ENCODE assay signal across 23 mouse cellular contexts in genomic region chr13:56762446-56763229, GRCm38 (mm10). TPM values are rescaled to one million over a fixed set of nuclear protein-coding genes. Genes with fewer than 3 reads are reported as not detected.
DNase-seq lines count a peak whose midpoint lies in the region; ATAC-seq lines count a peak whose summit lies in the region.
"Had no signal": no experiment of that assay in that cellular context is flagged by ENCODE, and none has a peak within 500 bp of the region (broad histone marks: within the 10 kb centered on the region; RNA-seq: fewer than 3 reads in every experiment).

No protein-coding gene starts in this region.

- H3K4me2 ChIP-seq in hindbrain, embryonic 13.5 days: no peak overlapping the region
- no peak overlapping the region for H3K4me2 ChIP-seq in hindbrain, embryonic 11.5 days (replicated peaks; ENCODE audit: low read depth, low read length)
- H3K4me2 ChIP-seq in neural tube, embryonic 14.5 days (ENCODE audit: low read depth, low read length): no peak overlapping the region
- H3K4me2 ChIP-seq in neural tube, embryonic 15.5 days: no peak overlapping the region
- H3K4me2 ChIP-seq in liver, embryonic 12.5 days: no peak overlapping the region
- H3K4me2 ChIP-seq: embryonic facial prominence, embryonic 13.5 days; heart, embryonic 12.5 days; limb, embryonic 13.5 days; liver, embryonic 13.5 days; lung, embryonic 14.5 days had no signal

- peak overlapping the region; percentile 72 for H3K27ac ChIP-seq in hindbrain, embryonic 13.5 days
- H3K27ac ChIP-seq in hindbrain, embryonic 11.5 days (ENCODE audit: low read depth, low read length): no peak overlapping the region
- H3K27ac ChIP-seq in neural tube, embryonic 14.5 days (ENCODE audit: low read depth, low read length): peak overlapping the region; percentile 2; the same call in 1 of the 2 replicates
- no peak overlapping the region for H3K27ac ChIP-seq in neural tube, embryonic 15.5 days (replicated peaks)
- no peak overlapping the region for H3K27ac ChIP-seq in liver, embryonic 12.5 days
- H3K27ac ChIP-seq: embryonic facial prominence, embryonic 13.5 days; layer of hippocampus, adult 2 months; limb, embryonic 13.5 days; liver, embryonic 13.5 days had no signal

- peaks cover 18% of the 10 kb centered on the region for H3K27me3 ChIP-seq in hindbrain, embryonic 13.5 days
- H3K27me3 ChIP-seq in hindbrain, embryonic 11.5 days (ENCODE audit: control insufficient read depth, insufficient read depth, low read length): no peaks in the 10 kb centered on the region
- H3K27me3 ChIP-seq in neural tube, embryonic 14.5 days (ENCODE audit: control insufficient read depth, insufficient read depth, low read length): no peaks in the 10 kb centered on the region
- no peaks in the 10 kb centered on the region; the same call in 1 of the 2 replicates for H3K27me3 ChIP-seq in neural tube, embryonic 15.5 days (replicated peaks)
- H3K27me3 ChIP-seq in liver, embryonic 12.5 days (replicated peaks): peaks cover 51% of the 10 kb centered on the region

- peak; percentile 63 to 64 for DNase-seq in cerebellum, postnatal 14 days
- DNase-seq in cerebellum, adult 8-10 months: no peak
- DNase-seq in hindbrain, embryonic 11.5 days (ENCODE audit: low spot score): no peak
- DNase-seq in embryo, embryonic 11 days: no peak
- DNase-seq: adrenal gland, postnatal 10 days; cerebellum, adult 9-11 months; heart, postnatal 10 days; kidney, postnatal 25 days; layer of hippocampus, postnatal 36 days; liver, embryonic 13.5 days; lung, embryonic 14.5 days had no signal

- no peak for ATAC-seq in hindbrain, embryonic 13.5 days (ENCODE audit: low FRiP score)
- ATAC-seq in hindbrain, embryonic 11.5 days (ENCODE audit: low FRiP score): no peak
- ATAC-seq in neural tube, embryonic 14.5 days (ENCODE audit: low read depth): peak; percentile 44; the same call in 1 of the 2 replicates
- no peak for ATAC-seq in neural tube, embryonic 15.5 days (ENCODE audit: low FRiP score)
- no peak for ATAC-seq in liver, embryonic 12.5 days
- ATAC-seq: intestine, postnatal 0 days had no signal

- no peak overlapping the region for H3K4me3 ChIP-seq in hindbrain, embryonic 13.5 days
- H3K4me3 ChIP-seq in hindbrain, embryonic 11.5 days (ENCODE audit: low read depth, low read length): no peak overlapping the region
- no peak overlapping the region for H3K4me3 ChIP-seq in neural tube, embryonic 14.5 days (ENCODE audit: low read depth, low read length)
- H3K4me3 ChIP-seq in neural tube, embryonic 15.5 days (replicated peaks): no peak overlapping the region
- H3K4me3 ChIP-seq in liver, embryonic 12.5 days: no peak overlapping the region
- H3K4me3 ChIP-seq: embryonic facial prominence, embryonic 13.5 days; erythroblast, embryonic 14.5 days; heart, embryonic 12.5 days; layer of hippocampus, adult 2 months; limb, embryonic 13.5 days; liver, embryonic 13.5 days had no signal

- H3K36me3 ChIP-seq in hindbrain, embryonic 13.5 days: no peaks in the 10 kb centered on the region
- H3K36me3 ChIP-seq in hindbrain, embryonic 11.5 days (ENCODE audit: control insufficient read depth, insufficient read depth, low read length): no peaks in the 10 kb centered on the region
- H3K36me3 ChIP-seq in neural tube, embryonic 14.5 days (ENCODE audit: control insufficient read depth, insufficient read depth, low read length): no peaks in the 10 kb centered on the region
- H3K36me3 ChIP-seq in neural tube, embryonic 15.5 days: no peaks in the 10 kb centered on the region
- no peaks in the 10 kb centered on the region for H3K36me3 ChIP-seq in liver, embryonic 12.5 days
- H3K36me3 ChIP-seq: embryonic facial prominence, embryonic 13.5 days; heart, embryonic 12.5 days; limb, embryonic 13.5 days; liver, embryonic 13.5 days had no signal

- peaks cover 38% of the 10 kb centered on the region for H3K4me1 ChIP-seq in hindbrain, embryonic 13.5 days (replicated peaks)
- H3K4me1 ChIP-seq in hindbrain, embryonic 11.5 days (replicated peaks; ENCODE audit: control insufficient read depth, insufficient read depth, low read length): 0 out of 2 replicates have a peak, but pooled peaks cover 3% of the 10 kb centered on the region
- peaks cover 9% of the 10 kb centered on the region for H3K4me1 ChIP-seq in neural tube, embryonic 14.5 days (ENCODE audit: control insufficient read depth, insufficient read depth, low read length)
- H3K4me1 ChIP-seq in neural tube, embryonic 15.5 days: peaks cover 28% of the 10 kb centered on the region
- H3K4me1 ChIP-seq in liver, embryonic 12.5 days: peaks cover 2% of the 10 kb centered on the region; the same call in 1 of the 2 replicates
- H3K4me1 ChIP-seq: liver, embryonic 13.5 days had no signal

- H3K9me3 ChIP-seq in hindbrain, embryonic 13.5 days: no peaks in the 10 kb centered on the region
- no peaks in the 10 kb centered on the region for H3K9me3 ChIP-seq in hindbrain, embryonic 11.5 days (ENCODE audit: control insufficient read depth, low read length)
- no peaks in the 10 kb centered on the region for H3K9me3 ChIP-seq in neural tube, embryonic 14.5 days (ENCODE audit: control insufficient read depth, low read length)
- no peaks in the 10 kb centered on the region for H3K9me3 ChIP-seq in neural tube, embryonic 15.5 days (replicated peaks)
- H3K9me3 ChIP-seq in liver, embryonic 12.5 days (replicated peaks): no peaks in the 10 kb centered on the region
- H3K9me3 ChIP-seq: embryonic facial prominence, embryonic 13.5 days; heart, embryonic 12.5 days; limb, embryonic 13.5 days; liver, embryonic 13.5 days had no signal

- no peak overlapping the region for H3K9ac ChIP-seq in hindbrain, embryonic 13.5 days
- H3K9ac ChIP-seq in hindbrain, embryonic 11.5 days (ENCODE audit: low read depth, low read length): no peak overlapping the region
- no peak overlapping the region for H3K9ac ChIP-seq in neural tube, embryonic 14.5 days (replicated peaks; ENCODE audit: low read depth, low read length)
- no peak overlapping the region for H3K9ac ChIP-seq in neural tube, embryonic 15.5 days (replicated peaks)
- no peak overlapping the region for H3K9ac ChIP-seq in liver, embryonic 12.5 days
- H3K9ac ChIP-seq: embryonic facial prominence, embryonic 13.5 days; heart, embryonic 12.5 days; limb, embryonic 13.5 days; liver, embryonic 13.5 days; lung, embryonic 14.5 days had no signal

- WGBS in hindbrain, embryonic 13.5 days: 43% methylated on average over 13 of the region's 13 CpGs
- 53% methylated on average over 13 of the region's 13 CpGs for WGBS in hindbrain, embryonic 11.5 days
- 33% methylated on average over 13 of the region's 13 CpGs for WGBS in neural tube, embryonic 14.5 days
- WGBS in neural tube, embryonic 15.5 days: 29% methylated on average over 13 of the region's 13 CpGs
- 29% methylated on average over 13 of the region's 13 CpGs for WGBS in liver, embryonic 12.5 days (ENCODE audit: insufficient replicate concordance)

RNA-seq across cellular contexts. Expression of gene Gm45623, which starts 9.0 kb away (rescaled TPM):
- 1.5 and 1.7 TPM in 2 replicates for polyA plus RNA-seq in hindbrain, embryonic 13.5 days (2015; fragmentation: Nextera tagmentation; extraction: Ambion mirVana)
- not detected in 2 replicates for polyA plus RNA-seq in hindbrain, embryonic 11.5 days (2014; fragmentation: Nextera tagmentation; extraction: Ambion mirVana)
- 2.0 TPM in 2 replicates for polyA plus RNA-seq in neural tube, embryonic 14.5 days (2014; fragmentation: Nextera tagmentation; extraction: Ambion mirVana)
- 2.1 and 2.7 TPM in 2 replicates for polyA plus RNA-seq in neural tube, embryonic 15.5 days (2015; fragmentation: Nextera tagmentation; extraction: Ambion mirVana)
- polyA plus RNA-seq in liver, embryonic 12.5 days (2016; fragmentation: Nextera tagmentation; extraction: Ambion mirVana): not detected in 2 replicates
- polyA plus RNA-seq: erythroblast, embryonic 14.5 days; intestine, postnatal 0 days; liver, embryonic 13.5 days; neural tube, embryonic 11.5 days; urinary bladder, adult 2 months had no signal

RNA-seq across cellular contexts. Expression of gene Smad5, which starts 59.8 kb away (rescaled TPM):
- 23.5 and 24.1 TPM in 2 replicates for polyA plus RNA-seq in hindbrain, embryonic 13.5 days (2015; fragmentation: Nextera tagmentation; extraction: Ambion mirVana)
- polyA plus RNA-seq in hindbrain, embryonic 11.5 days (2014; fragmentation: Nextera tagmentation; extraction: Ambion mirVana): 47.8 and 50.9 TPM in 2 replicates
- polyA plus RNA-seq in neural tube, embryonic 14.5 days (2014; fragmentation: Nextera tagmentation; extraction: Ambion mirVana): 33.2 and 37.7 TPM in 2 replicates
- polyA plus RNA-seq in neural tube, embryonic 15.5 days (2015; fragmentation: Nextera tagmentation; extraction: Ambion mirVana): 16.3 and 19.0 TPM in 2 replicates
- 7.3 TPM in 2 replicates for polyA plus RNA-seq in liver, embryonic 12.5 days (2016; fragmentation: Nextera tagmentation; extraction: Ambion mirVana)

Comparison
In these comparisons a context has a peak if more than half of its experiments do, and no peak if none do; other contexts are left out.
1. DNase-seq: peak in cerebellum, postnatal 14 days (2 of 2); none in cerebellum, adult 8-10 months (single experiment), hindbrain, embryonic 11.5 days (single experiment) and embryo, embryonic 11 days (single experiment).
2. H3K27ac ChIP-seq: peak in hindbrain, embryonic 13.5 days (single experiment) and neural tube, embryonic 14.5 days (single experiment); none in hindbrain, embryonic 11.5 days (single experiment), neural tube, embryonic 15.5 days (single experiment) and liver, embryonic 12.5 days (single experiment).